Mouse (Mus musculus) limb, embryonic 14.5 days (tissue): ENCODE measurements around the gene Cpsf2. TPM values are rescaled to one million over a fixed set of nuclear protein-coding genes. Genes with fewer than 3 reads are reported as not detected.

Experiments used
- ATAC-seq: fragments of 200-750 bp; cut with Nextera tagmentation; 2 replicates; pipeline ENCODE4 v1.8.0; 2017; ENCODE audit warnings: low read depth, moderate number of reproducible peaks, moderate TSS enrichment; ENCODE audit not compliant: low FRiP score
- DNase-seq: peaks from one replicate; pipeline ENCODE4 v3.0.0-alpha.2; 2015; ENCODE audit warnings: low spot score
- H3K27ac ChIP-seq: fragments of 300-500 bp; sonication (generic); replicated peaks from 2 replicates; pipeline ENCODE4 v1.5.1; 2014; ENCODE audit warnings: low read depth, mild to moderate bottlenecking, low read length, moderate library complexity, mixed read lengths
- H3K27me3 ChIP-seq: fragments of 300-500 bp; sonication (generic); 2 replicates; pipeline ENCODE4 v1.6.1; 2014; ENCODE audit warnings: low read length, mixed read lengths; ENCODE audit not compliant: control insufficient read depth, insufficient read depth
- H3K36me3 ChIP-seq: fragments of 300-500 bp; sonication (generic); 2 replicates; pipeline ENCODE4 v1.6.1; 2014; ENCODE audit warnings: mild to moderate bottlenecking, low read length, moderate library complexity, mixed read lengths; ENCODE audit not compliant: control insufficient read depth, insufficient read depth
- H3K4me1 ChIP-seq: fragments of 300-500 bp; sonication (generic); 2 replicates; pipeline ENCODE4 v1.6.1; 2014; ENCODE audit warnings: antibody characterized with exemption, low read length, mixed read lengths; ENCODE audit not compliant: control insufficient read depth, insufficient read depth
- H3K4me2 ChIP-seq: fragments of 300-500 bp; sonication (generic); replicated peaks from 2 replicates; pipeline ENCODE4 v1.6.1; 2014; ENCODE audit warnings: low read depth, mild to moderate bottlenecking, low read length, moderate library complexity; ENCODE audit not compliant: severe bottlenecking
- H3K4me3 ChIP-seq: fragments of 300-500 bp; sonication (generic); replicated peaks from 2 replicates; pipeline ENCODE4 v1.5.1; 2014; ENCODE audit warnings: low read length
- H3K9ac ChIP-seq: fragments of 300-500 bp; sonication (generic); 2 replicates; pipeline ENCODE4 v1.6.1; 2014; ENCODE audit warnings: mild to moderate bottlenecking, low read depth, low read length, moderate library complexity; ENCODE audit not compliant: severe bottlenecking
- H3K9me3 ChIP-seq: fragments of 300-500 bp; sonication (generic); 2 replicates; pipeline ENCODE4 v1.6.1; 2016; ENCODE audit warnings: low read length; ENCODE audit not compliant: control insufficient read depth
- POLR2A ChIP-seq: fragments of 200-500 bp; IDR thresholded peaks from 2 replicates; pipeline ENCODE4 v1.8.0; 2012; ENCODE audit warnings: inconsistent platforms, mild to moderate bottlenecking, moderate library complexity, borderline replicate concordance; ENCODE audit not compliant: insufficient read depth, insufficient read length; ENCODE audit errors: extremely low read depth
- WGBS: fragments of 180-500 bp; shearing (Covaris S2); extraction: QIAGEN DNeasy Blood & Tissue Kit; methylation state at CpG from one replicate; pipeline ENCODE4 v1.1.7; 2014; 5-methylcytosine and 5-hydroxymethylcytosine counted together
- polyA plus RNA-seq, 2 experiments: library from polyadenylated mRNA; depleted of rRNA in 1 of 2; stranded (reverse) in 1 of 2; unstranded in 1 of 2; fragments of >200 nt; fragmentation: Nextera tagmentation in 1 of 2; extraction: Ambion mirVana in 1 of 2; gene quantifications; 2 replicates each; pipeline versions ENCODE4 v1.2.1 to v1.2.3; 2012 to 2014

The Cpsf2 gene
- polyA plus RNA-seq, 2 experiments, result 14.3 to 26.7 TPM

DNA sequence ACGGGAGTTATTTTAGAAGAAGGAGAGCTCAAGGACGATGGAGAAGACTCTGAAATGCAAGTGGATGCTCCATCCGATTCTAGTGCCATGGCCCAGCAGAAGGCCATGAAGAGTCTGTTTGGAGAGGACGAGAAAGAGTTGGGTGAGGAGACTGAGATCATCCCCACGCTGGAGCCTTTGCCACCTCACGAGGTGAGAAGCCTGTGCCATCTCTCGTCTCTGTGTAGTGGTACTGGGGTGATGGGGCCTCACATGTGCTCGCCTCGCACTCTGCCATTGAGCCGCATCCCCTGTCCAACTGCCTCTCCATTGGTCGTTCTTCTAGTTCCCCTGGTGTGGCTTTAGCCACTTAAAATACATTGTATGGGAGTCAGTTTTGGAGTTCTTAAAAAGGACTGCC is 25.0 kb downstream of the Cpsf2 start:
- Histone ChIP-seq H3K4me1 (no peaks in the 10 kb centered on the region), H3K27me3 (no peaks in the 10 kb centered on the region), H3K36me3 (peaks cover 77% of the 10 kb centered on the region), H3K9ac (no peak overlapping the region), H3K4me3 (no peak overlapping the region), H3K4me2 (no peak overlapping the region), H3K9me3 (no peaks in the 10 kb centered on the region), H3K27ac (no peak overlapping the region)
- TF ChIP-seq POLR2A, result no peak
- 92% methylated on average over 11 of the region's 11 CpGs for WGBS
- DNase-seq (no peak), ATAC-seq (no peak)

DNA sequence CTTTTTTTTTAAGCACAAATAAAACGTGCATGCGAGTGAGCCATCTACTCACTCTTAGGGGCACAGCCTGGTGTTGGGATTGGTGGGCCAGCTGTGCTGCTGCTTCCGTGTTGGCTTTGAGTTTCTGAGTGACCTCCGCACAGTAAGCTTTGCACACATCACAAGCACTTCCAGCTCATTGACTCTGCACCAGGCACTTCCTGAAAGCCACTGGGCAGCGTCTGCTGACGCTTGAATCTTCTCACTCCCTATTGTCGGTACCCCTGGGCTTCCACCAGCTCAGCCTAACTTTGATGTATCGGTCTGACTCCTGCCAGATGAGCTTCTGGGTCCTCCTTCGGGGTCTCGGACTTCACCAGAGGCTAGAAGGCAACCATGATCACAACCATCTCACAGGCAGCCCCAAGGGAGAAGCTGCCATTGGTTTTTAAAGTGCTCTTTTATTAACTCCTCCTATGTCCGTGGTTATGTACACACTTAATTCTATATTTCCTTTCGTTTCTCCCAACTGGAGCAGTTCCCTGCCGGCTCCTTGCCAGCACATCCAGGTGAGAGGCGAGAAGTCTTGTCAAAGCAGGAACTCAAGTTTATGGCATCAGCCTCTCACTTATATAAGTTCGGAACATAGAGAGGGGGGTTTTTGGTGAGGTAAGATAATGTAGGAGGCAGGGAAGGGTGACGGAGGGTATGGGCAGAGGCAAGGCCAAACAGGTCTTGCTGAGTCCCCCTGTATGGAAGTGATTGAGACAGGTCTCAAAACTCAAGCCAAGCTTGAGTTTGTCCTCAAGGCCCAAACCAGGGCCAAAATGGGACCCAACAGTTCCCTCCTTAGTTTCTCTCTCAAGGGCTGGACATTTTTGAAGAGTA is 32.6 kb downstream of the Cpsf2 start:
- WGBS, result 79% methylated on average over 16 of the region's 16 CpGs
- Histone ChIP-seq H3K4me1 (no peaks in the 10 kb centered on the region), H3K27ac (no peak overlapping the region), H3K4me3 (no peak overlapping the region), H3K4me2 (no peak overlapping the region), H3K9me3 (no peaks in the 10 kb centered on the region), H3K36me3 (peaks cover 10% of the 10 kb centered on the region), H3K27me3 (no peaks in the 10 kb centered on the region), H3K9ac (no peak overlapping the region)
- ATAC-seq, result no peak
- DNase-seq, result no peak
- TF ChIP-seq POLR2A, result no peak

DNA sequence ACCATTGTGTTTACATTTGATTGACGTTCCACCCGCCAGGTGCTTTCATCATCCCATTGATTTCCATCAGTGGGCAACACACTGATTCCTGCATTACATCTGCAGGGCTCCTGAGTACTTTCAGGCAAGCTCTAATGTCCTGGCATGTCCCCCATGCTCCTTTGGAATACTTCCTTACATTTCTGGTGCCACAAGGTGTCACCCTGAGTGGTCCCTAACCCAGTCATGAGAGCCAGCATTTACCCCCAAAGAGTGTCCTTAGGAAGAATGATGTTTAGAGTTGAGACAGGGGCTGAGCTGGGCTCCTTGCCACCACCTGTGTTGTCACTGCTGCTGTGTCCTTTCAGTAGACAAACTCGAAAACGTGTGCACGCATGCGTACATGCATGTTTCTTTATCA is 33.8 kb downstream of the Cpsf2 start:
- Histone ChIP-seq H3K4me1 (no peaks in the 10 kb centered on the region), H3K4me3 (no peak overlapping the region), H3K9ac (no peak overlapping the region), H3K27ac (no peak overlapping the region), H3K9me3 (no peaks in the 10 kb centered on the region), H3K36me3 (peaks cover 9% of the 10 kb centered on the region), H3K4me2 (no peak overlapping the region), H3K27me3 (no peaks in the 10 kb centered on the region)
- DNase-seq, result no peak
- no peak for TF ChIP-seq POLR2A
- ATAC-seq, result no peak
- 90% methylated on average over 6 of the region's 6 CpGs for WGBS

DNA sequence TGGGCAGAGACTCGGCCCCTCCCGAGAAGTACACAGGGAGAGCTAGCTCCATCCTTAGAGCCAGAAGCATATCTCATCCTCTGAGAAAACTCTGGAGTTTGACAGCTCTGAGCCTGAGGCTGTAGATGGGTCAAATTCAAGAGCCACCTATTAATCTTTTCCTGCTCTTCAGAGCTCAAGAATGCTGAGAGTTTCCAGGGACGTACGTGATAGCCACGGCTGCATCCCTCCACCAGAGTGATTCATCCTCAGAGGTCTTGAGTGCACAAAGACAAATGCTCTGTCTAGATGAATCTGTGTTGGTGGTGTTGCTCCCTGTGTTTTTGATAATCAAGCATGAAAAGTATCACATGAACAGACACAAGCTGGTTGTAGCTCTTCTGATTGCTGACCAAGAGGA is 38.6 kb downstream of the Cpsf2 start:
- ATAC-seq (no peak), DNase-seq (no peak)
- Histone ChIP-seq H3K4me2 (no peak overlapping the region), H3K4me1 (no peaks in the 10 kb centered on the region), H3K9me3 (no peaks in the 10 kb centered on the region), H3K9ac (no peak overlapping the region), H3K27me3 (no peaks in the 10 kb centered on the region), H3K27ac (no peak overlapping the region), H3K4me3 (no peak overlapping the region), H3K36me3 (no peaks in the 10 kb centered on the region)
- no peak for TF ChIP-seq POLR2A
- 69% methylated on average over 5 of the region's 5 CpGs for WGBS

DNA sequence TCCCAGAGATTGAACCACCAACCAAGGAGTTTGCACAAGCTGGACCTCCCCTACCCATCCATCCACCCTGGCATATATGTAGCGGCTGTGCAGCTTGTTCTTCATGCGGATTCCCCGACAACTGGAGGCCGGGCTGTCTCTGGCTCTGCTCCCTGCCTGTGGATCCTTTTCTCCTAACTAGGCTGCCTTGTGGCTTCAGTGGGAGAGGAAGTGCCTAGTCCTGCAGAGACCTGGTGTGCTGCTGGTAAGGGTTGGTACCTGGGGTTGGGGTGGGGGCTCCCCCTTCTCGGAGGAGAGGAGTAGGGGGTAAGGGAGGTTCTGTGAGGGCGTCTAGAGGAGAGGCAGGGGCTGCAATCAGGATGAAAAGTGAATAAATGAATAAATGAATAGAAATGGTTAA is 39.3 kb downstream of the Cpsf2 start:
- 92% methylated on average over 6 of the region's 6 CpGs for WGBS
- H3K36me3 ChIP-seq, result no peaks in the 10 kb centered on the region
- H3K4me3 ChIP-seq, result no peak overlapping the region
- no peak for TF ChIP-seq POLR2A
- no peak overlapping the region for H3K9ac ChIP-seq
- no peaks in the 10 kb centered on the region for H3K27me3 ChIP-seq
- DNase-seq, result no peak
- no peaks in the 10 kb centered on the region for H3K9me3 ChIP-seq
- no peaks in the 10 kb centered on the region for H3K4me1 ChIP-seq
- no peak overlapping the region for H3K27ac ChIP-seq
- ATAC-seq, result no peak
- H3K4me2 ChIP-seq, result no peak overlapping the region
